Mouse (Mus musculus) induced T-regulatory cell, adult 2 months (primary cell): ENCODE measurements around the gene Sptbn4.

ENCODE experiments used
- DNase-seq: peaks from one replicate; pipeline ENCODE4 v3.0.0-alpha.2; 2012; ENCODE audit warnings: low read depth

The Sptbn4 gene

DNA sequence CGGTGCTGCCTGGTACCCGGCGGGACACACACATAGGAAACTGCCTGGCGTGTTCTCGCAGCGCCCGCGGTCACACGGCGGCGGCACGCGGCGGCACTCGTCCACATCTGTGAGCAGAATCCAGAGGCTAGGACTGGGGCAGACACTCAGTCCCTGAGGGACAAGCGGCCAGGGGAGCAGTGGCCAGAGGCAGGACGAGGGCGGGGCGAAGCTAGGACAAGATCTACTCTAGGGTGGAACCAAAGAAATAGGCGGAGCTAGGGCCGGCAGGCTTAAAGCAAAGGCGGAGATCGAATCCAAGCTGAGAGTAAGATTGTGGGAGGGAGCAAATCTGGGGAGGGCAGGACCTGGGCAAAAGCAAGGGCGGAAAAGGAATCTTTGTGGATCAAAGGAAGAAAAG is 121.8 kb downstream of the Sptbn4 start:
- DNase-seq, result peak; percentile 46

- DNase-seq, result no peak
Measured at GRCm38 (mm10) chr7:27324928-27325327, 122.6 kb downstream of the Sptbn4 start.

- no peak for DNase-seq
Measured at GRCm38 (mm10) chr7:27324161-27324560, 123.3 kb downstream of the Sptbn4 start.

GRCm38 (mm10) chr7:27323001-27323400 is 124.5 kb downstream of the Sptbn4 start:
- no peak for DNase-seq

DNA sequence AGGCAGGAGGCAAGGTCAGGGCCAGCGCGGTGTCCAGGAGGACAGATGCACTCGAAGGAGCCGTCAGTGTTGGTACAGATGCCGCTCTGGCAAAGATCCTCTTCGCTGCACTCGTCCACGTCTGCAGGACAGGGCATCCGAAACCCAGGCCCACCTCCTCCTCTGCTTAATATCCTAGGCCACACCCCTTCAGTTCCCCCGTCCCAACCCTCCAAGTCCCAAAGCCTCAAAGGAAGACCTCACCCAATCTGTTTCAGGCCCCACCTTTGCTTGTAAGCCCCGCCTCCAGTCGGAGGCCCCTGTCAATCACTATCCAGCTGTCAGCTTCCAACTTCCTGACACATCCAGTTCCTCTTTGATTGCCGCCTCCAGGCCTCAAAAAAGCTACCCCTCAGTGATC is 125.2 kb downstream of the Sptbn4 start:
- DNase-seq, result no peak

DNA sequence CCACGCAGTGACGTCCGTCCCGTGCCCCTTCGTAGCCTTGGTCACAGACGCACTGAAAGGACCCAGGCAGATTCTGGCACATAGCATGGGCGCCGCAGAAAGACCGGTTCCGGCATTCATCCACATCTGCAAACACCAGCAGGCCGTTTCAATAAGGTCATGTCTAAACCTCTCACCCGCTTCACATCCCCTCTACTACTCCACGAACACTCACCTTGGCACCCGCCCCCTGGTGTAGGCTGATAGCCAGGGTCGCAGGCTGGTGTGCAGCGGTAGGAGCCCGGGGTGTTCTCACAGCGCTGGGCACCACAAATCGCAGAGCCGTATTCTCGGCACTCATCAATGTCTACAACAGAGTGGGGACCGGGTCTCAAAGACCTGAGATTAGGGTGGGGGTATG is 128.1 kb downstream of the Sptbn4 start:
- no peak for DNase-seq

DNA sequence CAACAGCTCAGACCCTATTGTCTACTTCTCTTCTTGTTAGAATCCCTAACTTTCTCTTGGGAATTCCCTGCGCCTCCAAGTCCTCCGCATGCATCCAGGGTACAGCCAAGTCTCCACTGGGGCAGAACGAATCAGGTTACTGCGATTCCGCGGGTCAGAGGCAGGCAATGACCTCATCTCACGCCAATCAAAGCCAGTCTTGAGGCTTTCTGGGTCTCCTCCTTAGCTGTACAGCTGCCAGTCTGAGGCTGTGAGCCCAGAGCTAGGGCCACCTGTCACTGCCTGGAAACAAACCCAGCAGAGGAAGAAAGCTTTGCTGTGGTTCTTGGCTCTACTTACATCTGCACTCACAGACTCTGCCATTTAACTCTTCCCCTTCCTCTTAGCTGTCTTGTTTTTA is 131.5 kb downstream of the Sptbn4 start:
- no peak for DNase-seq

DNA sequence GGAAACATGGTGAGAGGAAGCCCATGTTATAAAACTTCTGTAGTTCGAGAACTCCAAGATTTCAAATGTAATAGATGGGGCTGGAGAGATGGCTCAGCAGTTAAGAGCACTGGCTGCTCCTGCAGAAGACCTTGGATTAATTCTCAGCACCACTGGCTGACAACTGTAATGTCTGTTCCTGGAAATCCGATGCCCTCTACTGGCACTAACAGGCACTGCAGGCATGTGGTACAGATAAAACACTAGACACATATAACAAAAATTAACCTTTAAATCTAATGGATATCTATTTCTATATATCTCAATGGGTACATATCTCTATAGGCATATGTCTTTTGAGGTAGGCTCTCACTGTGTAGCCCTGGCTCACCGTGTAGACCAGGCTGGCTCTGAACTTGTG is 133.1 kb downstream of the Sptbn4 start:
- peak; percentile 29 for DNase-seq

DNA sequence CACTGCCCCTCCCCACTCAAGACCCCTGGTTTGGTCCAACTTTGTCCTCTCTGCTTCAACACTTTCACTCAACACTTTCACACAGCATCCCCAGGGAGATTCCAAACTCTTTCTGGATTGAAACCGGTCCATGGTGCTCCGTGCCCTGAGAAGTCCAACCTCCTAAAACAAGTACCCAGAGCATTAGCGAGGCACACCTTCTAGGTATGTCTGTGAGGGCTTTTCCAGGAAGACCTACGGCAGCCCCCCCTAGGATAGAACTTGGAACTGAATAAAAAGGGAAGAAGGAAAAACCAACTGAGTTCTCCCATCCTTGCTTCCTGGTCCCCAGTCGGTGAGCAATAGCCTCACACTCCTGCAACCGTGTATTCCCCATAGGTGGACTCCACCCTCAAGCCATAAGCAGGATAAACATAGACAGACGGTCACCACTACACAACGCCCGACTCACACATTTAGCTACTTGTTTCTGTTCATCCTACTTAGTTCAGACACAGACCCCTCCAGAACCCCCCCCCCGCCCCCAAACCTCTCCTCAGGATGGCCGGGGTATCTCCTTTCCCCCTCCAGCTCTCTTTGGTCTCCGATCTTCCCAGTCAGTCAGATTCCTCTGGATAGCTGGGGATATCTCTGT is 135.7 kb downstream of the Sptbn4 start:
- no peak for DNase-seq

GRCm38 (mm10) chr7:27310996-27311535 is 136.4 kb downstream of the Sptbn4 start:
- DNase-seq, result no peak

DNA sequence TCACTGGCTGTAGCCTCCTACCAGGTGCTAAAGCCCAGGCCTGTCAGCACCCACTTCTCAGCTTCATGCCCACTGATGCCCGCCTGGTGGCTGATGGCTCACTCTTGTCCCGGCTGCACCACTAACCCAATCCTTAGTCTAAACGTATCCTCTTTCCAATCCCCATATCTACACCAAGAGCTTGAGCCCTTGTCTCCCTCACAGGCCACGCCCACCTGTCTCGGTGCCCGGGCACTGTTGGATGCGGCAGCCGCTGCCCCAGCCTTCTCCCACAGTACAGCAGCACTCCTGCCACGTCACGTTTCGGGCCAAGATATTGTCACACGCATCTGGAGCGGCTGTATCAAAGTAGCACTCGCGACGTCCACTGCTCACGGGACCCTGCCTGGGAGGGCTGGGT is 137.2 kb downstream of the Sptbn4 start:
- DNase-seq, result peak; percentile 24

- DNase-seq, result no peak
Measured at GRCm38 (mm10) chr7:27309832-27310231, 137.7 kb downstream of the Sptbn4 start.

- no peak for DNase-seq
Measured at GRCm38 (mm10) chr7:27308821-27309549, 138.5 kb downstream of the Sptbn4 start.

GRCm38 (mm10) chr7:27307551-27307950 is 139.9 kb downstream of the Sptbn4 start:
- DNase-seq, result no peak
